Mouse (Mus musculus) neural tube, embryonic 13.5 days (tissue): ENCODE data around the gene Armc8. TPM values are rescaled to one million over a fixed set of nuclear protein-coding genes. Genes with fewer than 3 reads are reported as not detected.

Source experiments
- ATAC-seq: fragments of 200-750 bp; cut with Nextera tagmentation; 2 replicates; pipeline ENCODE4 v1.8.0; 2017; ENCODE audit warnings: low read depth, mild to moderate bottlenecking, moderate TSS enrichment, moderate library complexity
- H3K27ac ChIP-seq: fragments of 300-500 bp; sonication (generic); replicated peaks from 2 replicates; pipeline ENCODE4 v1.5.1; 2015; ENCODE audit warnings: moderate library complexity, mild to moderate bottlenecking, inconsistent platforms
- H3K27me3 ChIP-seq: fragments of 300-500 bp; sonication (generic); 2 replicates; pipeline ENCODE4 v1.6.1; 2015; ENCODE audit warnings: mild to moderate bottlenecking, inconsistent platforms
- H3K36me3 ChIP-seq: fragments of 300-500 bp; sonication (generic); 2 replicates; pipeline ENCODE4 v1.6.1; 2015; ENCODE audit warnings: mild to moderate bottlenecking, inconsistent platforms
- H3K4me1 ChIP-seq: fragments of 300-500 bp; sonication (generic); replicated peaks from 2 replicates; pipeline ENCODE4 v1.6.1; 2015; ENCODE audit warnings: inconsistent platforms
- H3K4me2 ChIP-seq: fragments of 300-500 bp; sonication (generic); 2 replicates; pipeline ENCODE4 v1.6.1; 2015; ENCODE audit warnings: inconsistent platforms, mild to moderate bottlenecking, moderate library complexity
- H3K4me3 ChIP-seq: fragments of 300-500 bp; sonication (generic); 2 replicates; pipeline ENCODE4 v1.5.1; 2015; ENCODE audit warnings: mild to moderate bottlenecking, inconsistent platforms
- H3K9ac ChIP-seq: fragments of 300-500 bp; sonication (generic); 2 replicates; pipeline ENCODE4 v1.6.1; 2015; ENCODE audit warnings: moderate library complexity, mild to moderate bottlenecking, inconsistent platforms
- H3K9me3 ChIP-seq: fragments of 300-500 bp; sonication (generic); 2 replicates; pipeline ENCODE4 v1.6.1; 2016; ENCODE audit warnings: inconsistent platforms
- WGBS: fragments of 180-500 bp; shearing (Covaris S2); methylation state at CpG from one replicate; pipeline ENCODE4 v1.1.7; 2015; 5-methylcytosine and 5-hydroxymethylcytosine counted together
- polyA plus RNA-seq: library from polyadenylated mRNA; unstranded; fragments of >200 nt; fragmentation: Nextera tagmentation; extraction: Ambion mirVana; gene quantifications from 2 replicates; pipeline ENCODE4 v1.2.1, GENCODE M21; 2015

Gene Armc8
- polyA plus RNA-seq, 1 experiment from 2014 or later: 60.1 TPM

DNA sequence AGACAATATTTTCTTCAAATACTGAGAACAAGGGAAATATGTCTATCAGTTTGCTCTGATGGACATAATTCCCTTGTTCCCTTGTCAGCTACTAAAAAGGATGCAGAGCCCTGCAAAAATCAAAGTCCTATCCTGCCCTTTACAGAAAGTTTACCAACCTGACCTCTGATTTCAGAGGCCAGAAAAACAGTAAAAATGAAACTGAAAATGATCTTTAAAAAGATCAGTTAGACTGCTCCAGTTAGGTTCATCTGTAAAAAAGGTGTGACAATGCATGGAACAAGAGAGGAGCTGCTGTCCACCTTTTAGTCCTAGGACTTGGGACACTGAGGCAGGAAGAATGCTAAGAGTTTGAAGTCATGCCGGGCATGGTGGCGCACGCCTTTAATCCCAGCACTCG lies 77.6 kb downstream of the Armc8 start:
- Histone ChIP-seq H3K9me3 (no peaks in the 10 kb centered on the region), H3K4me2 (no peak overlapping the region), H3K4me3 (no peak overlapping the region), H3K9ac (no peak overlapping the region), H3K27me3 (no peaks in the 10 kb centered on the region), H3K4me1 (no peaks in the 10 kb centered on the region), H3K27ac (no peak overlapping the region), H3K36me3 (peaks cover 70% of the 10 kb centered on the region)
- WGBS: 95% methylated on average over 4 of the region's 4 CpGs
- ATAC-seq: no peak

GRCm38 (mm10) chr9:99487841-99488240 lies 80.9 kb downstream of the Armc8 start:
- no peak overlapping the region for H3K4me2 ChIP-seq
- 92% methylated on average over 3 of the region's 3 CpGs for WGBS
- H3K27me3 ChIP-seq: no peaks in the 10 kb centered on the region
- H3K36me3 ChIP-seq: peaks cover 82% of the 10 kb centered on the region
- no peaks in the 10 kb centered on the region for H3K9me3 ChIP-seq
- H3K27ac ChIP-seq: no peak overlapping the region
- no peak for ATAC-seq
- no peaks in the 10 kb centered on the region for H3K4me1 ChIP-seq
- no peak overlapping the region for H3K9ac ChIP-seq
- no peak overlapping the region for H3K4me3 ChIP-seq

DNA sequence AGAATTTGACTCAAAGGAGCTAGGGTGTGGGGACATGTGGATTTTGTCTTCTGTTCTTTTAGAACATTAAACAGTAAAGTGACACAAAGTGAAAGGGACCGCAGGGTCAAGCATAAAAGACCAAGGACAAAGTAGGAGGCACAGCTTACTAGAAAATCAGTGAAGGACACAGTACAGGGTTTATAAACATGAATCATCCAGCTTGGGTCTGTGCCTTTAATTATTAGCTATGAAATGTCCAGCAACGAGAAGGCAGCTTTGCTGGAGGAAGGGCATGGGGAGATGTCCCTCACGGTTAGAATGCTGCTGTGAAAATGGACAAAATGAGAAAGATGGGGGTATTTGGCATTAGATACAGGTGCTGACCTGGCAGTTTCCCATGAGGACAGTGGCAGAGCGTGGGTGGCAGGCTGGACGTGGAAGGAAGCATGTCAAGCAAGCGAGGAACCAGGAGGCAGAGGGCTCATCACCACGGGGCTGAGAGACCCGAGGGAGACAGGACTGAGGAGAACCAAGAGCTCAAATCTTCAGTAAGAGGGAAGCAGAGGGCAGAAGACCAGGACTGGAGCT lies 81.5 kb downstream of the Armc8 start:
- Histone ChIP-seq H3K27me3 (no peaks in the 10 kb centered on the region), H3K27ac (no peak overlapping the region), H3K4me3 (no peak overlapping the region), H3K9ac (no peak overlapping the region), H3K4me1 (no peaks in the 10 kb centered on the region), H3K4me2 (no peak overlapping the region), H3K9me3 (no peaks in the 10 kb centered on the region), H3K36me3 (peaks cover 83% of the 10 kb centered on the region)
- ATAC-seq: no peak
- WGBS: 92% methylated on average over 8 of the region's 8 CpGs

DNA sequence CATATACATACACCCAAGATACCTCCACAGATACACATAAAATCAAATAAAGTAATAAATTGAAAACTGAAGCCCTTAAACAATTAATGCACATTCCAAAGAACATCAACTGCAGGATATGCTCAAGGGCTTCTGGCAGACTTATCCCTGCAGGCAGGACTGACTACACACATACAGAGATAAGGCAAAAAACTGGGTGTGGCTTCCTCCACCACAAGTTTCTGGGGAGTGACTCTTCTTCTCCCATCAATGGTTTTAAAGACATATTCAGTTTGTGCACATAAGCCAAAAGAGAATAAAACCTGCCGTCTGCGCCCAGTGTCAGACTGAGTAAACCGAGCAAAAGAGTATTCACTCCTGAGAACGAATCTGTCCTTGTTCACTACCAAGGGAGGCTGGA lies 83.6 kb downstream of the Armc8 start:
- Histone ChIP-seq H3K9ac (no peak overlapping the region), H3K4me3 (no peak overlapping the region), H3K27me3 (no peaks in the 10 kb centered on the region), H3K4me2 (no peak overlapping the region), H3K9me3 (no peaks in the 10 kb centered on the region), H3K36me3 (peaks cover 85% of the 10 kb centered on the region), H3K4me1 (no peaks in the 10 kb centered on the region), H3K27ac (no peak overlapping the region)
- ATAC-seq: no peak
- 92% methylated on average over 4 of the region's 4 CpGs for WGBS

- Histone ChIP-seq H3K9me3 (no peaks in the 10 kb centered on the region), H3K27ac (no peak overlapping the region), H3K27me3 (no peaks in the 10 kb centered on the region), H3K4me2 (no peak overlapping the region), H3K4me3 (no peak overlapping the region), H3K4me1 (0 out of 2 replicates have a peak, but pooled peaks cover under 1% of the 10 kb centered on the region), H3K9ac (no peak overlapping the region), H3K36me3 (peaks cover 80% of the 10 kb centered on the region)
- no peak for ATAC-seq
Measured at GRCm38 (mm10) chr9:99484632-99485031, 84.1 kb downstream of the Armc8 start.

GRCm38 (mm10) chr9:99483191-99483590 lies 85.5 kb downstream of the Armc8 start:
- H3K27ac ChIP-seq: no peak overlapping the region
- 0 out of 2 replicates have a peak, but pooled peaks cover 7% of the 10 kb centered on the region for H3K4me1 ChIP-seq
- no peak overlapping the region for H3K9ac ChIP-seq
- WGBS: 94% methylated on average over 4 of the region's 4 CpGs
- H3K4me2 ChIP-seq: no peak overlapping the region
- H3K4me3 ChIP-seq: no peak overlapping the region
- H3K36me3 ChIP-seq: peaks cover 75% of the 10 kb centered on the region
- no peaks in the 10 kb centered on the region for H3K9me3 ChIP-seq
- ATAC-seq: no peak
- no peaks in the 10 kb centered on the region for H3K27me3 ChIP-seq

DNA sequence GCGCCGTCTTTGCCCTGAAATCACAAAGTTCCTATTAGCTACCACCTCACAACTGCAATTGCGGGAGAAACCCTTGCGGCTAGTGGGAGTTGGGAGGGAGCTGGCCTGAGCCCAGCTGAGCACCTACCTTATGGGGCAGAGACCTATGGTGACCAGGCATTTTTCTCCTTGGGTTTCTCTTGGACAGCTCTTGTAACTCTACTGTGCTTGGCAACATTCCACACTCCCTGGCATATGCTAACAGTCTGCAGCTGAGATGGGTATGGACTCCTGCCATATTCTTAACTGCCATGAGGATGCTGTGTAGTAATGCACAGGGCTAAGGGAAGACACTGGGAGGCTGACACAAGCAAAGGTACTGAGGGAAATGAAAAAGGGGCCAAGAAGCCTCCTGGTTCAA lies 87.9 kb downstream of the Armc8 start:
- WGBS: 89% methylated on average over 4 of the region's 4 CpGs
- H3K4me2 ChIP-seq: no peak overlapping the region
- no peak for ATAC-seq
- H3K4me3 ChIP-seq: no peak overlapping the region
- no peaks in the 10 kb centered on the region for H3K9me3 ChIP-seq
- no peaks in the 10 kb centered on the region for H3K27me3 ChIP-seq
- peaks cover 52% of the 10 kb centered on the region for H3K36me3 ChIP-seq
- 0 out of 2 replicates have a peak, but pooled peaks cover 7% of the 10 kb centered on the region for H3K4me1 ChIP-seq
- H3K27ac ChIP-seq: no peak overlapping the region
- no peak overlapping the region for H3K9ac ChIP-seq

GRCm38 (mm10) chr9:99479181-99479711 lies 89.5 kb downstream of the Armc8 start:
- no peaks in the 10 kb centered on the region for H3K9me3 ChIP-seq
- no peaks in the 10 kb centered on the region for H3K27me3 ChIP-seq
- H3K4me3 ChIP-seq: no peak overlapping the region
- no peak for ATAC-seq
- WGBS: 80% methylated on average over 9 of the region's 9 CpGs
- H3K27ac ChIP-seq: no peak overlapping the region
- H3K9ac ChIP-seq: no peak overlapping the region
- H3K36me3 ChIP-seq: peaks cover 50% of the 10 kb centered on the region
- 0 out of 2 replicates have a peak, but pooled peaks cover 7% of the 10 kb centered on the region for H3K4me1 ChIP-seq
- no peak overlapping the region for H3K4me2 ChIP-seq

GRCm38 (mm10) chr9:99471334-99471733 lies 97.4 kb downstream of the Armc8 start:
- no peaks in the 10 kb centered on the region for H3K27me3 ChIP-seq
- no peak overlapping the region for H3K4me3 ChIP-seq
- no peak overlapping the region for H3K9ac ChIP-seq
- H3K27ac ChIP-seq: no peak overlapping the region
- H3K9me3 ChIP-seq: no peaks in the 10 kb centered on the region
- WGBS: 71% methylated on average over 7 of the region's 7 CpGs
- H3K4me1 ChIP-seq: 0 out of 2 replicates have a peak, but pooled peaks cover 8% of the 10 kb centered on the region
- H3K4me2 ChIP-seq: no peak overlapping the region
- H3K36me3 ChIP-seq: peaks cover 13% of the 10 kb centered on the region
- no peak for ATAC-seq

DNA sequence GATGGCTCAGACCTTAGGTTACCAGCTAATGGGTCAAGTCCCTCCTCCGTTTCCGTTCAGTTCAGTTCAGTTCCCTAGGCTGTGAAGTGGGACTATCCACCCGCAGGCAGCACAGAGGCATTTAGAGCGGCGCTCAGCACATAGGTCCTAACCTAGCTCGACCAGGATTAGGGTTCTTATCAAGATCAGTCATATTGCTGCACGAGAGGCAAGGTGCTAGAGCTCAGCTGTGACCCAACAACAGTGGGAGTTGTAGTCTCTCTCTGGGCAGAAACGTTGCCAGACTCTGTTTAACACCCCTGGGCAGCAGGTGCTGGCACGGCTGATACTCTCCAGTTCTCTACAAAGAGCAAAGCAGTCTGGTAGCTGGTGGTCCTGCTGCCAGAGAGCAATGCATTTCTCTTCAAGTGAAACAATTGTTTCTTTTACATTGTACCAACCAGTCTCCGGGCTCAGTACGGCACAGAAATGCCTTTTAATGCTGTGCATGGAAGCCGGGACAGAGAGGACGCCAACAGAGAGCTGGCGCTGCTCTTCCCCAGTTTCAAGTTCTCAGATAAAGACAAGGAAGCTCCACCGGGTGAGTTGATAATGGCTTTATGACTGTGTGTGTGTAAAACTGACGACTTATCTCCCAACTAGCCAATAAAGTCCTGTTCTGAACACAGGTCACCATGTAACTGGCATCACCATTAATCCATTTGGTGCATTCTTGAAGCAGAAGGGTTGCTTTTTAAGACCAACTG lies 98.2 kb downstream of the Armc8 start:
- 45% methylated on average over 16 of the region's 16 CpGs for WGBS
- H3K4me2 ChIP-seq: no peak overlapping the region
- no peaks in the 10 kb centered on the region for H3K9me3 ChIP-seq
- H3K36me3 ChIP-seq: peaks cover 10% of the 10 kb centered on the region
- ATAC-seq: no peak
- H3K4me3 ChIP-seq: no peak overlapping the region
- no peaks in the 10 kb centered on the region for H3K27me3 ChIP-seq
- H3K27ac ChIP-seq: 0 out of 2 replicates have a peak overlapping the region, but pooled peaks have one; percentile 33
- H3K4me1 ChIP-seq: 0 out of 2 replicates have a peak, but pooled peaks cover 8% of the 10 kb centered on the region
- H3K9ac ChIP-seq: no peak overlapping the region

- Histone ChIP-seq H3K36me3 (peaks cover 2% of the 10 kb centered on the region; the same call in 1 of the 2 replicates), H3K4me3 (no peak overlapping the region), H3K4me2 (no peak overlapping the region), H3K27me3 (no peaks in the 10 kb centered on the region), H3K27ac (no peak overlapping the region), H3K9me3 (no peaks in the 10 kb centered on the region), H3K4me1 (0 out of 2 replicates have a peak, but pooled peaks cover 8% of the 10 kb centered on the region), H3K9ac (no peak overlapping the region)
- ATAC-seq: no peak
- WGBS: 72% methylated on average over 8 of the region's 8 CpGs
Measured at GRCm38 (mm10) chr9:99469681-99470273, 98.9 kb downstream of the Armc8 start.

DNA sequence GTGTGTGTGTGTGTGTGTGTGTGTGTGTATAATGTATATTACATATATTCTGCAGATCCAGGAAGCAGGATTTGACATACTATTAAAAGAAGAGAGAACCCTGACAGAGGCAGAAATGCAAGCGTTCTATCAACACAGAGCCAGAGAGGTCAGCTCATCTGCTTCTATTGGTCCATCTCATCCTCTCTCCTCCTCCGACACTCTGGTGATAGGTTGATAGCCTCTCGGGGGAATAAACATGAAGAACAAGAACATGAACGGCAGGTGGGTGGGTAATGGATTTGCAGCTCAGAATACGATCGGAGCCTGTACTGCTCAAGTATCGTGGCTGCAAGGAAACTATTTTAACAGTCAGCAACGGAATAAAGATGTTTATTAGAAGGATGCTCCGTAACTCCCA lies 100.1 kb downstream of the Armc8 start:
- no peaks in the 10 kb centered on the region for H3K36me3 ChIP-seq
- no peaks in the 10 kb centered on the region for H3K27me3 ChIP-seq
- ATAC-seq: no peak
- no peak overlapping the region for H3K27ac ChIP-seq
- no peak overlapping the region for H3K4me2 ChIP-seq
- no peak overlapping the region for H3K4me3 ChIP-seq
- no peaks in the 10 kb centered on the region for H3K9me3 ChIP-seq
- H3K4me1 ChIP-seq: 0 out of 2 replicates have a peak, but pooled peaks cover 8% of the 10 kb centered on the region
- H3K9ac ChIP-seq: no peak overlapping the region
- 74% methylated on average over 9 of the region's 9 CpGs for WGBS
